Mouse (Mus musculus) spleen, adult 2 months (tissue): Measurements from ENCODE around the gene Grid2. TPM values are rescaled to one million over a fixed set of nuclear protein-coding genes. Genes with fewer than 3 reads are reported as not detected.

Experiments
- DNase-seq, 2 experiments: peaks; one replicate each; pipeline versions ENCODE4 v3.0.0 to v3.0.0-alpha.2; 2012 to 2021; ENCODE audit warnings: low spot score in 2 of 2, low read depth in 1 of 2
- H3K27ac ChIP-seq: fragments of 200-500 bp; 2 replicates; pipeline ENCODE4 v1.5.1; 2012; ENCODE audit warnings: low read length, inconsistent platforms; ENCODE audit not compliant: insufficient read depth
- H3K27me3 ChIP-seq: fragments of 200-500 bp; 2 replicates; pipeline ENCODE4 v1.6.1; 2012; ENCODE audit warnings: mild to moderate bottlenecking, moderate library complexity, low read length, inconsistent platforms; ENCODE audit not compliant: control insufficient read depth, insufficient read depth
- H3K36me3 ChIP-seq: fragments of 200-500 bp; 2 replicates; pipeline ENCODE4 v1.6.1; 2012; ENCODE audit warnings: mild to moderate bottlenecking, low read length, inconsistent platforms; ENCODE audit not compliant: control insufficient read depth, insufficient read depth
- H3K4me1 ChIP-seq: fragments of 200-500 bp; 2 replicates; pipeline ENCODE4 v1.6.1; 2011; ENCODE audit warnings: inconsistent platforms; ENCODE audit not compliant: control insufficient read depth, insufficient read depth, insufficient read length
- H3K4me3 ChIP-seq: fragments of 200-500 bp; 2 replicates; pipeline ENCODE4 v1.5.1; 2011; ENCODE audit warnings: mild to moderate bottlenecking, inconsistent platforms; ENCODE audit not compliant: insufficient read depth, insufficient read length; ENCODE audit errors: extremely low read depth
- CTCF ChIP-seq: fragments of 200-500 bp; IDR thresholded peaks from 2 replicates; pipeline ENCODE4 v1.5.1; 2011; ENCODE audit warnings: mild to moderate bottlenecking, inconsistent platforms; ENCODE audit not compliant: insufficient read depth, insufficient read length, insufficient replicate concordance; ENCODE audit errors: extremely low read depth
- POLR2A ChIP-seq: fragments of 200-500 bp; IDR thresholded peaks from 2 replicates; pipeline ENCODE4 v1.6.1; 2011; ENCODE audit warnings: low read depth, low read length, inconsistent platforms
- WGBS: fragments of 180-500 bp; shearing (Covaris S2); methylation state at CpG from one replicate; pipeline ENCODE4 v1.1.7; 2018; 5-methylcytosine and 5-hydroxymethylcytosine counted together
- polyA plus RNA-seq: library from polyadenylated mRNA; depleted of rRNA; stranded (reverse); fragments of >200 nt; gene quantifications from 2 replicates; pipeline ENCODE4 v1.2.3, GENCODE M21; 2012

Gene Grid2
- polyA plus RNA-seq, 1 experiment: 0.07 TPM

DNA sequence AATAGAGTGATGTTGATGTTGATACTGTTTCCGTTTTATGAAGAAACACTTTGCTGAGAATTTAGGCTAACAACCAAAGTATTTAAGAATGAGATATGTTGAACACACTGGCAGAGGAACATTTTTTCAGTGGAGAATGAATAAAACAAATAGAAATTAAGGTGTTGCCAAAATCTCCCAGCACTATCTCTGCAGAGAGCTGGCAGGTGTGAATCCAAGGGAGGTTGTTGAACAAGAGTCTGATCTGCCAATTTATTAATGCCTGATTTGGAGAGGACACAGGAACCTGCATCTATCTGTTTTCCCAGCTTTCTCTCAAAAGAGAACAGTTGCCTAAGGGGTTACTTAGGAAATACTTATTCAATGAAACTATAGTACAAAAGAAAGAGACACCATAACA, 822.2 kb downstream of the Grid2 start:
- Histone ChIP-seq H3K4me1 (no peaks in the 10 kb centered on the region), H3K36me3 (no peaks in the 10 kb centered on the region), H3K4me3 (no peak overlapping the region), H3K27ac (no peak overlapping the region), H3K27me3 (no peaks in the 10 kb centered on the region)
- no peak for TF ChIP-seq POLR2A
- TF ChIP-seq CTCF: no peak
- whole genome bisulfite sequencing: 93% methylated on average over 1 of the region's 1 CpGs
- DNase-seq: no peak

DNA sequence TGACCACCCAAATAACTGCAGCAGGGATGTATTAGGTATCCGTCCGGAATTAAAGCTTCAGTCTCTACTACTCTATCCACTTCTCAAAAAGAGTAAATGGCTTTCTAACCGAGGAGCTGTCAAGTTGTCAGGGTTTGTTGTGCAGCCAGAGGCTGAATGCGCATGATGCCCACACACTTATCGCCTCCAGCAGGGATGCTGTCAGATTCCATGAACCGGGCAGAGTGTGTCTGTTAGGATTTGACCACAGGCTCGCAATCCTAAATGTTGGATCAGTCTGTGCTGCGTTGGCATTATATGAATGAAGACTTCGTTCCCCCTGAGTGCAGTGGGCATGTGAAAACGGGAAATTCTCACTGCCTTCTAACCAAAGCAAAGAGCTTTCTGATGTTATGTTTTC, 843.0 kb downstream of the Grid2 start:
- Histone ChIP-seq H3K36me3 (no peaks in the 10 kb centered on the region), H3K4me1 (no peaks in the 10 kb centered on the region), H3K4me3 (no peak overlapping the region), H3K27ac (no peak overlapping the region), H3K27me3 (no peaks in the 10 kb centered on the region)
- TF ChIP-seq POLR2A (no peak), CTCF (no peak)
- no peak for DNase-seq
- 89% methylated on average over 10 of the region's 10 CpGs for WGBS

DNA sequence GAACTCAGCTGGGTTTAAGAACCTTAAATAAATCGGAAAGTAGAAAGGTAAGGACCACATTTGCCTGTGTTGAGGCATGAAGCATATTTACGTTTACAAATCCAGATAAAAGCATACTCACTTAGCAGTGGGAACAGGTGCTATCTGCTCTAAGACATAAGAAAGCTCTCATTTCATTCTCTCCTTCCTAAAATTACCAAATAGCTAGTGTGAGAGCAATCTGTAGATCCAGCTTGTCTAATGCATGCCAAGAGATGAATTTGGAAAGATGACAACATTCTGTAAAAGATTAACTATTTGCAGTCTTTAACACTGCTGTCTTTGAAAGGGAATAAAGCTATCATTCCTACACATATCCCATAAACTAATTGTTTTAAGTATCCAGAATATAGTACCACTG, 858.9 kb downstream of the Grid2 start:
- Histone ChIP-seq H3K27me3 (no peaks in the 10 kb centered on the region), H3K27ac (no peak overlapping the region), H3K4me3 (no peak overlapping the region), H3K36me3 (no peaks in the 10 kb centered on the region), H3K4me1 (no peaks in the 10 kb centered on the region)
- TF ChIP-seq CTCF (no peak), POLR2A (no peak)
- no peak for DNase-seq
- 84% methylated on average over 2 of the region's 2 CpGs for WGBS

DNA sequence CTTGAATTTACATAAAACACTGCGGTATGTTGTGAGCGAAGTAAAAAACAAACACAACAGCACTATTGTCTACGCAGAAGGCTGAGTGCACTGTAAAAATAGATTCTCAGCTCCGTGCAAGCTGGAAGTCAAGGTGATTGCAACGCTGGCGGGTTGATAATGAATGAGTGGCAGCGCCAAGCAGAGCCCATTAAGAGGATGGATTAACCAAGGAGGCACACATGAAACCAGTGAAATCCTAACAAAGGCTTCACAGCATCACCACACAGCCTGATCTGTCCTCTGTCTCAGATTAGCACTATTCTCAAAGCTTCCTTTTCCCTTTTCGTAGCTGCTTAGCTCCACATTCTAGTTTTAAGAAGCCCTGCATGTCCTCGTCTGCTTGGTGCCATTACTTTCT, 880.6 kb downstream of the Grid2 start:
- DNase-seq: no peak
- WGBS: 85% methylated on average over 9 of the region's 9 CpGs
- TF ChIP-seq CTCF (no peak), POLR2A (no peak)
- Histone ChIP-seq H3K27me3 (no peaks in the 10 kb centered on the region), H3K4me1 (no peaks in the 10 kb centered on the region), H3K4me3 (no peak overlapping the region), H3K27ac (no peak overlapping the region), H3K36me3 (no peaks in the 10 kb centered on the region)

DNA sequence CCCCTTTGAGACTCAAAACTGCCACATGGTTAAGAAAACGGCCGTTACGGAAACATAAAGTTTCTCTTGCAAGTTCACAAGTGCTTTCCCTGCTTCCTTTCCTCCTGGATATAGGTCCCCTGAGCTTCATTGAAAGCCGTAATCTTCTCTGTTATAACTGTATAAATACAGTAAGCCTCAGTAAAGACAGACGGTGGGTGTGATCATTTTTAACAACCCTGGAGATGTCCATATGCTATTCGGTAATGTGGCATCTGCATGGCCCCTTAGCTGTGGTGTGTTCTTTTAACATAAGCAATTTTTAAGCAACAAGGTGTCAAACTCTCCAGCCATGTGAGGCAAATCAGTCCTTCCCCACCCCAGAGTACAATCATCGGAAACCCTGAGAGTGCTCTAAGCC, 892.9 kb downstream of the Grid2 start:
- Histone ChIP-seq H3K4me1 (no peaks in the 10 kb centered on the region), H3K4me3 (no peak overlapping the region), H3K27me3 (no peaks in the 10 kb centered on the region), H3K27ac (no peak overlapping the region), H3K36me3 (no peaks in the 10 kb centered on the region)
- WGBS: 91% methylated on average over 7 of the region's 7 CpGs
- no peak for TF ChIP-seq POLR2A
- TF ChIP-seq CTCF: no peak
- DNase-seq: no peak

GRCm38 (mm10) chr6:64174995-64175612, 919.4 kb downstream of the Grid2 start:
- 91% methylated on average over 1 of the region's 1 CpGs for WGBS
- Histone ChIP-seq H3K27me3 (no peaks in the 10 kb centered on the region), H3K4me3 (no peak overlapping the region), H3K27ac (no peak overlapping the region), H3K36me3 (no peaks in the 10 kb centered on the region), H3K4me1 (no peaks in the 10 kb centered on the region)
- no peak for TF ChIP-seq CTCF
- TF ChIP-seq POLR2A: no peak
- no peak for DNase-seq

DNA sequence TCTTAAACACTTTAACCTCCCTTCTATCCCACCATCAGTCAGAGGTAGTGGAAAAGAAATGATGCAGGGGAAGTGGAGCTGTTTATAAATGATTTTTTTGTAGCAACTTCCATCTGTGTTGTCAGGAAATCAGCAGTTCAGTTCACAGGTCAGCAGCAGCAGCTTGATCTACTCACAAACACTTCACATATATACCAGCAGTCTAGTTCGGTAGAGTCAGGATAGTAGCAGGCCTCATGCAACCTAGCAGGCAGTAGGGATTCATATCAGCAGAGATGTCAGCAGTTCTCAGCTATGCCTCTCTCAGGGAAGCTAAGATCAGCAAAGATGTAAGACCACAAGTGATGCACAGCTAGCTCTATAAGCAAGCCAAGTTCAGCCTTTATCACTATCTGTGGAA, 938.0 kb downstream of the Grid2 start:
- H3K36me3 ChIP-seq: no peaks in the 10 kb centered on the region
- WGBS: 83% methylated on average over 1 of the region's 1 CpGs
- H3K27ac ChIP-seq: no peak overlapping the region
- no peaks in the 10 kb centered on the region for H3K27me3 ChIP-seq
- TF ChIP-seq POLR2A (no peak), CTCF (no peak)
- no peak overlapping the region for H3K4me3 ChIP-seq
- no peaks in the 10 kb centered on the region for H3K4me1 ChIP-seq
- DNase-seq: no peak
